Mouse (Mus musculus) liver, adult 2 months (tissue): Measurements from ENCODE around the gene Tbc1d5. TPM values are rescaled to one million over a fixed set of nuclear protein-coding genes. Genes with fewer than 3 reads are reported as not detected.

Experiments used
- DNase-seq: peaks from one replicate; pipeline ENCODE4 v3.0.0-alpha.2; 2011; ENCODE audit warnings: low read depth, low spot score; ENCODE audit errors: extremely low read depth
- H3K27ac ChIP-seq: fragments of 200-500 bp; replicated peaks from 2 replicates; pipeline ENCODE4 v1.5.1; 2012; ENCODE audit warnings: low read depth, mild to moderate bottlenecking, control low read depth, inconsistent platforms, low read length; ENCODE audit not compliant: insufficient read depth
- H3K27me3 ChIP-seq: fragments of 200-500 bp; 2 replicates; pipeline ENCODE4 v1.6.1; 2012; ENCODE audit warnings: mild to moderate bottlenecking, moderate library complexity, low read length, inconsistent platforms; ENCODE audit not compliant: control insufficient read depth, insufficient read depth
- H3K36me3 ChIP-seq: fragments of 200-500 bp; 2 replicates; pipeline ENCODE4 v1.6.1; 2012; ENCODE audit warnings: low read length, inconsistent platforms; ENCODE audit not compliant: control insufficient read depth, insufficient read depth
- H3K4me1 ChIP-seq: fragments of 200-500 bp; 2 replicates; pipeline ENCODE4 v1.6.1; 2011; ENCODE audit warnings: low read length; ENCODE audit not compliant: control insufficient read depth, insufficient read depth
- H3K4me3 ChIP-seq: fragments of 200-500 bp; 2 replicates; pipeline ENCODE4 v1.5.1; 2011; ENCODE audit warnings: low read depth, mild to moderate bottlenecking, control low read depth, low read length, moderate library complexity; ENCODE audit not compliant: insufficient read depth
- H3K79me2 ChIP-seq: fragments of 200-500 bp; 2 replicates; pipeline ENCODE4 v1.6.1; 2012; ENCODE audit warnings: inconsistent platforms, mild to moderate bottlenecking, low read length, moderate library complexity; ENCODE audit not compliant: control insufficient read depth, insufficient read depth
- H3K9ac ChIP-seq: fragments of 200-500 bp; 2 replicates; pipeline ENCODE4 v1.6.1; 2012; ENCODE audit warnings: low read depth, mild to moderate bottlenecking, control low read depth, inconsistent platforms, low read length
- CTCF ChIP-seq: fragments of 200-500 bp; IDR thresholded peaks from 2 replicates; pipeline ENCODE4 v1.5.1; 2011; ENCODE audit warnings: low read depth, low read length, control low read depth
- POLR2A ChIP-seq: fragments of 200-500 bp; IDR thresholded peaks from 2 replicates; pipeline ENCODE4 v1.6.1; 2011; ENCODE audit warnings: low read length, control low read depth; ENCODE audit not compliant: insufficient read depth; ENCODE audit errors: extremely low read depth
- WGBS: fragments of 180-500 bp; shearing (Covaris S2); methylation state at CpG from one replicate; pipeline ENCODE4 v1.1.7; 2018; 5-methylcytosine and 5-hydroxymethylcytosine counted together
- polyA plus RNA-seq: library from polyadenylated mRNA; depleted of rRNA; stranded (reverse); fragments of >200 nt; gene quantifications from 2 replicates; pipeline ENCODE4 v1.2.3, GENCODE M21; 2012
- total RNA-seq: library from RNA; depleted of rRNA; stranded (reverse); fragments of >200 nt; gene quantifications from 2 replicates; pipeline ENCODE4 v1.2.3, GENCODE M21; 2014

Tbc1d5 gene
- total and polyA plus RNA-seq, 2 experiments, result 5.2 to 8.9 TPM

DNA sequence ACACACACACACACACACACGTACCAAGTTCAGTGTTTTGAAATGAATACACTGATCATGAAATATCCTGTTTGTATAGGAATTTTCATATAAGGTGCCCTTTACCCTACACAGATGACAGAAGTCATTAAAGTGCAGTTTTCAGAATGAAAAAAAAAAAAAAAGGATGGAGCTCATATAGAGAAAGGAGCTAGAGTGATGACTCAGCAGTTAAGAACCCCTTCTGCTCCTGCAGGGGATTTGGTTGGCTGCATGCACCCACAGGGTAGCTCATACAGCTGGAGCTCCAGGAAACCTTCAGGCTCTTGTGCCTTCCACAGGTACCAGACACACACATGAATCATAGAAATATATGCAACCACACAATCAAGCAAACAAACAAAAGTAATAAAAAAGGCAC is 213.0 kb downstream of the Tbc1d5 start:
- Histone ChIP-seq H3K27me3 (no peaks in the 10 kb centered on the region), H3K4me1 (no peaks in the 10 kb centered on the region), H3K79me2 (no peaks in the 10 kb centered on the region), H3K4me3 (no peak overlapping the region), H3K9ac (no peak overlapping the region), H3K36me3 (peaks cover 20% of the 10 kb centered on the region), H3K27ac (no peak overlapping the region)
- TF ChIP-seq POLR2A, result no peak
- TF ChIP-seq CTCF, result no peak
- WGBS, result 94% methylated on average over 1 of the region's 1 CpGs
- DNase-seq, result no peak

- no peak overlapping the region for H3K4me3 ChIP-seq
- no peak for TF ChIP-seq POLR2A
- no peak for TF ChIP-seq CTCF
- no peaks in the 10 kb centered on the region; the same call in 1 of the 2 replicates for H3K4me1 ChIP-seq
- no peak overlapping the region for H3K9ac ChIP-seq
- H3K27me3 ChIP-seq, result no peaks in the 10 kb centered on the region
- H3K27ac ChIP-seq, result no peak overlapping the region
- WGBS, result 94% methylated on average over 9 of the region's 9 CpGs
- DNase-seq, result no peak
- H3K79me2 ChIP-seq, result no peaks in the 10 kb centered on the region
- H3K36me3 ChIP-seq, result peaks cover 14% of the 10 kb centered on the region; the same call in 1 of the 2 replicates
These were observed 224.8 kb downstream of the Tbc1d5 start for GRCm38 (mm10) chr17:50954313-50954712.

GRCm38 (mm10) chr17:50922308-50922707 is 256.8 kb downstream of the Tbc1d5 start:
- TF ChIP-seq CTCF (no peak), POLR2A (no peak)
- Histone ChIP-seq H3K27me3 (no peaks in the 10 kb centered on the region), H3K27ac (no peak overlapping the region), H3K9ac (no peak overlapping the region), H3K4me1 (no peaks in the 10 kb centered on the region), H3K4me3 (no peak overlapping the region), H3K79me2 (no peaks in the 10 kb centered on the region), H3K36me3 (peaks cover 3% of the 10 kb centered on the region; the same call in 1 of the 2 replicates)
- whole genome bisulfite sequencing, result 96% methylated on average over 2 of the region's 2 CpGs
- DNase-seq, result no peak

- Histone ChIP-seq H3K27me3 (no peaks in the 10 kb centered on the region), H3K4me1 (no peaks in the 10 kb centered on the region), H3K79me2 (no peaks in the 10 kb centered on the region), H3K36me3 (peaks cover 5% of the 10 kb centered on the region), H3K27ac (no peak overlapping the region), H3K4me3 (no peak overlapping the region), H3K9ac (no peak overlapping the region)
- 51% methylated on average over 2 of the region's 2 CpGs for WGBS
- DNase-seq, result peak; percentile 69
- no peak for TF ChIP-seq POLR2A
- no peak for TF ChIP-seq CTCF
These were observed 263.9 kb downstream of the Tbc1d5 start for GRCm38 (mm10) chr17:50915216-50915615.

DNA sequence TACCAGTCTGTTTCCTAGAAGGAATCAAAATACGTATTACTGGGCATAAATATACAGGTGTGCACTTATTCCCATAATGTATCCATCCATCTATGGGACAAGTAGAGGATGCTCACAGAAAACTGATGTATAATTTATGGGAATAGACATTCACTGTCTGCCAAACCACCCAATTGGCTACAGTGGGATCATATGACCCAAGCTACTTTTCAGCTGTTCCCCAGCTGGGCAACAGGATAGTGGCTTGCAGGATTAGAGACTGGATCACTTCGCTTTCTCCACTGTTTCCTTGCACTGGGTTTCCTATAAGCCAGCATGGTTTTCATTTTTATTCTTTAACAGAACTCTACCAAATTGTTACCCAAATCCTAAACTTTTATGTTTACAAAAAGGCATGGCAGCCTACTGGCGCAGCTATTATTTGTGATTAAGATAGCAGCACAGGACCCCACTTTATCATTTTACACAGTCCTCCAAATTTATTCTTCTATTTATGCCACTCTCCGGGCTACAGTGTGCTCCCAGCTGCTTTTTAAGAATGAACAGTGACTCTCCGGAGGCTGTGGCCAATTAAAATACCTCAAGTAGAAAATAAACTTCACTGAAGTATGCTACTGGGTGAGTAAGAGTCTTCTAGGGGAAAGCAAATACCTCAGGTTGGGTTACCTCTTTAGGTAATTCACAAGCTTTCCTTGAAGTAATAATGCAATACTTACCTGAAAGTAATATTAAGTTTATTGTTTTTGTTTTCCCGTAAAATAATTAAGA is 270.4 kb downstream of the Tbc1d5 start:
- H3K4me1 ChIP-seq, result no peaks in the 10 kb centered on the region
- no peaks in the 10 kb centered on the region for H3K36me3 ChIP-seq
- no peak overlapping the region for H3K4me3 ChIP-seq
- 94% methylated on average over 6 of the region's 6 CpGs for WGBS
- no peak for DNase-seq
- H3K79me2 ChIP-seq, result no peaks in the 10 kb centered on the region
- TF ChIP-seq POLR2A, result no peak
- TF ChIP-seq CTCF, result no peak
- no peaks in the 10 kb centered on the region for H3K27me3 ChIP-seq
- no peak overlapping the region for H3K27ac ChIP-seq
- no peak overlapping the region for H3K9ac ChIP-seq

DNA sequence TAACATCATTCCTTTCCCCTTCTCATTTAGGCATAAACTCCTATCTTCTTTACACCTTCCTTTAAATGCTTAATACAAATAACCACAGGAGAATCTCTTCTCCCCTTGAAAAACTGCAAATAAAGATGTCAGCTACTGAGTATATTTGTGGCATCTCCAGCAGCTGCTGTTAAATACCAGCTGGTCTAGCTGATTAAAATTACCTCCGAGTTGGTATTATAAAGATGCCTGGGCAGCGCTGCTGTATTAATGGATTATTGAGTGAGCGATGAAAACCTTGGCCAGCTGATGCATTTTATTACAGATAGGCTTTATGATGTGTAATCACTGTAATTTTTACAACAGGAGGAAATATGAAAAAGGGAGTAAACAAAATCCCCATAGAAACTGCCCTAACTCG is 271.0 kb downstream of the Tbc1d5 start:
- no peak overlapping the region for H3K4me3 ChIP-seq
- DNase-seq, result no peak
- no peaks in the 10 kb centered on the region for H3K27me3 ChIP-seq
- H3K79me2 ChIP-seq, result no peaks in the 10 kb centered on the region
- H3K27ac ChIP-seq, result no peak overlapping the region
- 96% methylated on average over 4 of the region's 4 CpGs for WGBS
- TF ChIP-seq CTCF (no peak), POLR2A (no peak)
- H3K36me3 ChIP-seq, result no peaks in the 10 kb centered on the region
- H3K4me1 ChIP-seq, result no peaks in the 10 kb centered on the region
- no peak overlapping the region for H3K9ac ChIP-seq
